Mouse (Mus musculus): ENCODE results near the gene Hlcs.

DNA sequence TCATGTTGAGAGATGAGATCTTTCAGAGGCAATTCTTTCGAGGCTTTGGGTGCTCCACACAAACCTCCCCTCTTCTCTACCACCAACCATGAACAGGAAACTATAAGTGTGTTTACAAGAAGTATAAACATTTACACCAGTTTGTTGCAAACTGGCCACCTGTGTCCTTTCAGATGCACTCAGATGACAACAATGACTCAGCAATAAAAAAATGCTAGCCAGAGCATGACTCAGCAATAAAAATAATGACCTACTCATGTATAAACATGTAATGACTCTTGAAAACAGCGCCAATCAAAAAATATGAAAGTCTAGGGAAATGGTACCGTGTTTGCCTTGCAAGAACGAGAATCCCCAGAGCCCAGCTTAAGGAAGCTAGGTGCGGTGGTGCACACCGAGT lies 77.7 kb downstream of the Hlcs start:
- TF ChIP-seq CTCF (IDR thresholded peaks at IDR 0.05) (no peak), POLR2A (IDR thresholded peaks at IDR 0.05; ENCODE audit: insufficient read depth, low read depth, low read length) (no peak), EP300 (IDR thresholded peaks at IDR 0.05; ENCODE audit: insufficient read depth, low read depth, low read length) (no peak)

All from heart, adult 2 months (tissue).